Mouse (Mus musculus): ENCODE measurements around the gene Cage1. TPM values are rescaled to one million over a fixed set of nuclear protein-coding genes. Genes with fewer than 3 reads are reported as not detected.
A peak's percentile ranks its signal among the peaks of the same experiment; 100 is the strongest.

Cage1 gene
- polyA plus RNA-seq (2012; rRNA removed): 0.06 and 0.08 TPM in 2 replicates

- peak; percentile 44; the same call in 1 of the 2 replicates for TF ChIP-seq POLR2A (IDR thresholded peaks at IDR 0.05; ENCODE audit: low read depth, low read length)
- no peak for TF ChIP-seq CTCF (IDR thresholded peaks at IDR 0.05; ENCODE audit: extremely low read depth, insufficient read depth, insufficient read length, insufficient replicate concordance)
- Histone ChIP-seq H3K27me3 (ENCODE audit: control insufficient read depth, insufficient read depth, low read length) (no peaks in the 10 kb centered on the region), H3K27ac (ENCODE audit: insufficient read depth, low read length) (peak within 1 kb of the TSS; percentile 71), H3K4me3 (ENCODE audit: extremely low read depth, insufficient read depth, insufficient read length) (peak within 1 kb of the TSS; percentile 67), H3K36me3 (ENCODE audit: control insufficient read depth, insufficient read depth, low read length) (peaks cover 9% of the 10 kb centered on the region), H3K4me1 (ENCODE audit: control insufficient read depth, insufficient read depth, insufficient read length) (peaks cover 4% of the 10 kb centered on the region; the same call in 1 of the 2 replicates)
- DNase-seq (ENCODE audit: low read depth in 1 of 2, low spot score in 2 of 2): peak; percentile 93 to 94
- under 1% methylated on average over 47 of the region's 47 CpGs for WGBS
These were observed at the start of gene Cage1 for GRCm38 (mm10) chr13:38037044-38037687. Gene Cage1, minus strand, starts transcription at chr13:38037069.

GRCm38 (mm10) chr13:38081161-38081560 lies 44.3 kb upstream of the Cage1 start:
- TF ChIP-seq CTCF (IDR thresholded peaks at IDR 0.05; ENCODE audit: extremely low read depth, insufficient read depth, insufficient read length, insufficient replicate concordance) (no peak), POLR2A (IDR thresholded peaks at IDR 0.05; ENCODE audit: low read depth, low read length) (no peak)
- Histone ChIP-seq H3K36me3 (ENCODE audit: control insufficient read depth, insufficient read depth, low read length) (no peaks in the 10 kb centered on the region), H3K27me3 (ENCODE audit: control insufficient read depth, insufficient read depth, low read length) (no peaks in the 10 kb centered on the region), H3K4me1 (ENCODE audit: control insufficient read depth, insufficient read depth, insufficient read length) (peaks cover 5% of the 10 kb centered on the region; the same call in 1 of the 2 replicates), H3K4me3 (ENCODE audit: extremely low read depth, insufficient read depth, insufficient read length) (no peak overlapping the region), H3K27ac (ENCODE audit: insufficient read depth, low read length) (no peak overlapping the region)
- DNase-seq (ENCODE audit: low read depth in 1 of 2, low spot score in 2 of 2): no peak
- 76% methylated on average over 7 of the region's 7 CpGs for WGBS

DNA sequence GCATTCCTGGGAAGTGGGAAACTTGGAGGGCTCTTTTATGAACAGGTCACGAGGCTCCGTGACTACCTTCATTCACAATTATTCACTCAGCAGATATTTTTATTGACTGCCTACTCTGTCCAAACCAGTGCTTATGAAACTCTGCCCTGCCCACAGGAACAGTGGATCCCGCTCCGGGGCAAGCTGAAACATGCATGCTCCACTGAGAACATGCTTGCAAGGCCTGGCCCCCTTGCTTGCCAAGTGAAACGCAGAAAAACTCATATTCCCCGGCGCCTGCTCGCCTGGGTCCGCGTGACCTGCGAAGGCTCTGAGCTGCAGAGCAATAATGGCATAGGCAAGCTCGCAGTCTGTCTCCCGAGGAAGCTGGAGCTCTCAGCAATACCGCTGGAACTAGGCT lies 43.9 kb upstream of the Cage1 start:
- no peak for DNase-seq (ENCODE audit: low read depth in 1 of 2, low spot score in 2 of 2)
- WGBS: 87% methylated on average over 14 of the region's 14 CpGs
- no peak overlapping the region for H3K4me3 ChIP-seq (ENCODE audit: extremely low read depth, insufficient read depth, insufficient read length)

GRCm38 (mm10) chr13:38080014-38080413 lies 43.1 kb upstream of the Cage1 start:
- H3K4me1 ChIP-seq (ENCODE audit: control insufficient read depth, insufficient read depth, insufficient read length): peaks cover 5% of the 10 kb centered on the region; the same call in 1 of the 2 replicates
- no peak overlapping the region for H3K4me3 ChIP-seq (ENCODE audit: extremely low read depth, insufficient read depth, insufficient read length)
- DNase-seq (ENCODE audit: low read depth in 1 of 2, low spot score in 2 of 2): no peak
- TF ChIP-seq POLR2A (IDR thresholded peaks at IDR 0.05; ENCODE audit: low read depth, low read length) (no peak), CTCF (IDR thresholded peaks at IDR 0.05; ENCODE audit: extremely low read depth, insufficient read depth, insufficient read length, insufficient replicate concordance) (no peak)
- H3K27me3 ChIP-seq (ENCODE audit: control insufficient read depth, insufficient read depth, low read length): no peaks in the 10 kb centered on the region
- H3K27ac ChIP-seq (ENCODE audit: insufficient read depth, low read length): no peak overlapping the region
- 84% methylated on average over 9 of the region's 9 CpGs for WGBS
- H3K36me3 ChIP-seq (ENCODE audit: control insufficient read depth, insufficient read depth, low read length): no peaks in the 10 kb centered on the region

More for the DNA sequence above, 43.9 kb upstream of the Cage1 start:
- TF ChIP-seq POLR2A (IDR thresholded peaks at IDR 0.05; ENCODE audit: low read depth, low read length) (no peak), CTCF (IDR thresholded peaks at IDR 0.05; ENCODE audit: extremely low read depth, insufficient read depth, insufficient read length, insufficient replicate concordance) (no peak)
- peaks cover 5% of the 10 kb centered on the region; the same call in 1 of the 2 replicates for H3K4me1 ChIP-seq (ENCODE audit: control insufficient read depth, insufficient read depth, insufficient read length)
- no peaks in the 10 kb centered on the region for H3K27me3 ChIP-seq (ENCODE audit: control insufficient read depth, insufficient read depth, low read length)
- H3K36me3 ChIP-seq (ENCODE audit: control insufficient read depth, insufficient read depth, low read length): no peaks in the 10 kb centered on the region
- H3K27ac ChIP-seq (ENCODE audit: insufficient read depth, low read length): no peak overlapping the region

GRCm38 (mm10) chr13:38079366-38079765 lies 42.5 kb upstream of the Cage1 start:
- TF ChIP-seq CTCF (IDR thresholded peaks at IDR 0.05; ENCODE audit: extremely low read depth, insufficient read depth, insufficient read length, insufficient replicate concordance) (no peak), POLR2A (IDR thresholded peaks at IDR 0.05; ENCODE audit: low read depth, low read length) (no peak)
- H3K27me3 ChIP-seq (ENCODE audit: control insufficient read depth, insufficient read depth, low read length): no peaks in the 10 kb centered on the region
- H3K4me1 ChIP-seq (ENCODE audit: control insufficient read depth, insufficient read depth, insufficient read length): peaks cover 5% of the 10 kb centered on the region; the same call in 1 of the 2 replicates
- H3K4me3 ChIP-seq (ENCODE audit: extremely low read depth, insufficient read depth, insufficient read length): no peak overlapping the region
- no peaks in the 10 kb centered on the region for H3K36me3 ChIP-seq (ENCODE audit: control insufficient read depth, insufficient read depth, low read length)
- WGBS: 85% methylated on average over 5 of the region's 5 CpGs
- no peak for DNase-seq (ENCODE audit: low read depth in 1 of 2, low spot score in 2 of 2)
- no peak overlapping the region for H3K27ac ChIP-seq (ENCODE audit: insufficient read depth, low read length)

DNA sequence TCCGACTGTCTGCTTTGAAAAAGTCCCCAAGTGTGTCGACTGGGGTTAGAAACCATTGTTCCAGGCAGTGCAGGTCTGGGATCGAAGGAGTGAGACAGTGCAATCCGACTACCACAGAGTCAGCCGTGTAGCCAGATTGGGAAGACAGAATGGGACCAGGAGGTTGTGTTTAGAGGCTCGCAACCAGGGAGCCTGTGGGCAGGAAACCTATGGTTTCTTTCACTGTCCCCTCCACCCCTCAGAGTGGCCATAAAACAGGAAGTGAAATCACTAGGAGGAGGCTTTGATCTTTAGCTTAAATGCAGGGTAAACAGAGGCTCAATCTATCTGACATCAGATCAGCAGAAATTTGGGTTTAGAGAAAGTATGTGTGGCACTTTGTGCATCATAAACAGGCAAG lies 42.0 kb upstream of the Cage1 start:
- TF ChIP-seq POLR2A (IDR thresholded peaks at IDR 0.05; ENCODE audit: low read depth, low read length) (no peak), CTCF (IDR thresholded peaks at IDR 0.05; ENCODE audit: extremely low read depth, insufficient read depth, insufficient read length, insufficient replicate concordance) (no peak)
- peaks cover 5% of the 10 kb centered on the region; the same call in 1 of the 2 replicates for H3K4me1 ChIP-seq (ENCODE audit: control insufficient read depth, insufficient read depth, insufficient read length)
- 30% methylated on average over 6 of the region's 6 CpGs for WGBS
- H3K27ac ChIP-seq (ENCODE audit: insufficient read depth, low read length): no peak overlapping the region
- no peak for DNase-seq (ENCODE audit: low read depth in 1 of 2, low spot score in 2 of 2)
- no peaks in the 10 kb centered on the region for H3K27me3 ChIP-seq (ENCODE audit: control insufficient read depth, insufficient read depth, low read length)
- no peak overlapping the region for H3K4me3 ChIP-seq (ENCODE audit: extremely low read depth, insufficient read depth, insufficient read length)
- no peaks in the 10 kb centered on the region for H3K36me3 ChIP-seq (ENCODE audit: control insufficient read depth, insufficient read depth, low read length)

- 16% methylated on average over 11 of the region's 11 CpGs for WGBS
- DNase-seq (ENCODE audit: low read depth in 1 of 2, low spot score in 2 of 2): no peak
These were observed 40.2 kb upstream of the Cage1 start for GRCm38 (mm10) chr13:38077113-38077512.

More at GRCm38 (mm10) chr13:38077113-38077512, 40.2 kb upstream of the Cage1 start:
- Histone ChIP-seq H3K36me3 (ENCODE audit: control insufficient read depth, insufficient read depth, low read length) (no peaks in the 10 kb centered on the region), H3K27ac (ENCODE audit: insufficient read depth, low read length) (no peak overlapping the region), H3K27me3 (ENCODE audit: control insufficient read depth, insufficient read depth, low read length) (no peaks in the 10 kb centered on the region), H3K4me3 (ENCODE audit: extremely low read depth, insufficient read depth, insufficient read length) (no peak overlapping the region), H3K4me1 (ENCODE audit: control insufficient read depth, insufficient read depth, insufficient read length) (peaks cover 5% of the 10 kb centered on the region; the same call in 1 of the 2 replicates)
- TF ChIP-seq POLR2A (IDR thresholded peaks at IDR 0.05; ENCODE audit: low read depth, low read length) (no peak), CTCF (IDR thresholded peaks at IDR 0.05; ENCODE audit: extremely low read depth, insufficient read depth, insufficient read length, insufficient replicate concordance) (no peak)

Measured in spleen, adult 2 months (tissue).